Mouse (Mus musculus): ENCODE measurements at regions not wholly inside any gene's neighbourhood (a gene's known extent, or its start where the extent isn't known, plus 50 kb on each side); places are given as distances from the start of the nearest gene placed in this dataset.
"Not testable (repeated sequence)": the region's sequence is repeated elsewhere in the genome, so short reads cannot be mapped to it uniquely, and the experiment has no call there.

DNA sequence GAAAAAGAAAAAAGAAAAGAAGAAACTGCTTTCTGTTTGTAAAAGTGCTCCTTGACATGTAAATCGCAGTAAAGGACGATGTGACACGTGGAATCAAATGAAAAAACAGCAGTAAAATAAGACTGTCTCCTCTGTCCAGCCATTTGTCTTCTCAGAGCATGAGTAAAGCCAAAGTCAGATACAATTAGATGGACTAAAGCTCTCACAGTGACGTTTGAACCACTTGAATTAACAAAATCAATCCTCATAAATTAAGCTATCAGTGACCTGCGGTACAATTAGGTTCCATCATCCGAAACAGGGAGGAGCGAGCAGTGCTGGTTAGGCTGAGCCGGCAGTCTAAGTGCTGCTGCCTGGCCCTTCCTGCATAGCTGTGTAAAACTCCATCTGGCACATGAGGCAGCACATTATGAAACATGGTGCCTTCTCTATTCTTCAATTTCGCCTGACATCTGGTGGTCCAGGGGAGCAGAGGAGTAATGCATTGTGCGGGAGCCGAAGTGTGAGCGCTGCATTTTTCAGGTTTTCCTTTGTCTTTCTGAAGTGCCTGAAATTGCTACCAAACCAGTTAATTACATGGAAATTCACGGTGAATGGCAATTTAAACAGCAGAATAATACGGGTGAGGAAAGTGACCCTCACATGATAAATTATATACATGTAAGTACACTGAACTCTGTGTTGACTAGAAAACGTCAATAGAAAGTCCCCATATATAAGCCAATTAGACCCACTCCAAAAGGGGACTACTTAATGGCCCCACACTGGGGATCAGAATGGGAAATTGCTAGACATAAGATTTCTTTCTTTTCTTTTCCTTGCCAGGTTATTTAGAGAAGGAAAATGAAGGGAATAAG, 118.1 kb downstream of the Mmrn1 start:
- Histone ChIP-seq H3K27ac (no peak overlapping the region), H3K4me3 (no peak overlapping the region)
- intact Hi-C loops (cut with DNase I), result no loop called here
- TF ChIP-seq CTCF (IDR thresholded peaks at IDR 0.05), result no peak
- no peak for DNase-seq

DNA sequence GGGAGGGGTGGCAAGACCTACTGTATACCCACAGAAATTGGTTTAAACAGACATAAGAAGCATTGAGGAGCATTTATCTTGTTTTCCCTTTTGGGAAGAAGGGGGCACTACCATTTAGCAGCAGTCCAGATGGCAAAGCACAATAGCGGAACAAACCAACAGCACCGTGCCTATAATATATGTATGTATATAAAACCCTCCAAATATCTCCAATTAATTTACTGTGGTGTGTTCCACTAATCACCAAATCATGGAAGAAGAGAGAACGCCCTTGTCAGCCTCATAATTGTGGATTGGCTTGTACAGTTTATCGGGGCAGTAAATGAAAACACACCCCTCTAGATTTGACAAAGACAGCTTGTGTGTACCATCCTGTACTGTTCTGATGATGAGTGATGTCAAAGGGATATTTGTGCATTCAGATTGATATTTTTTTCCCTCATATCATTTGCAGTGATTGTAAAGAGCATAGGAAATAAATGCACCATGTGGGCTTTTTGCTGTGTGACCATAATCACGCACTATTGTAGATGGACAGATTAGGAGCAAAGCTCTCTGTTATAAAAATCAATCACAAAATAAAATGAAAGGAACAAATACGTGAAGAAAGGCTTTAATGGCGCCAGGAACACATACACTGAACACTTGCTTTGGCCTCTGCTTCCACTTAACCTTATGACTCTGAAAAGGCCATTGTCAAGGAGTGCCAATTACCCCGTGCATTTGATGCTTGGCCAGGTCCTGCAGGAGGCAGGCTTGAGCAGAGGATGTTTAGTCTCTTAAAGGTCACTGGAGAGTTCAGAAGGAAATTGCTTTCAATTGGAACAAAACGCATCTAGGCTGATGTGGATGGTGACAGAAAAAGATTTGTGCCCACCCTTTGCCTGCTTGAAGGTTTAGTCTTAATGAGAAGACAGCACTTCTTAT, 119.0 kb downstream of the Mmrn1 start:
- TF ChIP-seq CTCF (IDR thresholded peaks at IDR 0.05), result no peak
- intact Hi-C loops (cut with DNase I), result no loop called here
- H3K4me3 ChIP-seq, result no peak overlapping the region
- DNase-seq, result no peak
- no peak overlapping the region for H3K27ac ChIP-seq

DNA sequence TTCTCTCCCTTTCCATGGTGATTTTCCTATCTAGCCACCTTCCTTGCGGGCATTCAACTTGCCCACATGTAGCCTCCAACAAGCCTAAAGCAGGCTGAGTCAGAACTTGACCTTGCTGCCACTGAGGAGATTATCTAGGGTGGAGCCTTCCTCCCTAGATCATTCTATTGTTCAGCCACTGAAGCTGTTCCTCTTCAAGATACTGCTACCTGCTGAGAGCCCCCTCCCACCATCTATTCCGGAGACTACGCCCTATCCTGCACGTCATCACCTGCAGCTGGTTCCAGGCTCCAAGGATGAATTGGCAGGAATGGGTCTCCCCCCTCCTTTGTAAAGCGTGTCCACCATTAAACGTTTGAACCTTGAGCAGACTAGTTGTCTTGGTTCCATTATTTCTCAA, 122.9 kb downstream of the Mmrn1 start:
- H3K4me3 ChIP-seq; intact Hi-C loops (cut with DNase I): not testable (repeated sequence)

DNA sequence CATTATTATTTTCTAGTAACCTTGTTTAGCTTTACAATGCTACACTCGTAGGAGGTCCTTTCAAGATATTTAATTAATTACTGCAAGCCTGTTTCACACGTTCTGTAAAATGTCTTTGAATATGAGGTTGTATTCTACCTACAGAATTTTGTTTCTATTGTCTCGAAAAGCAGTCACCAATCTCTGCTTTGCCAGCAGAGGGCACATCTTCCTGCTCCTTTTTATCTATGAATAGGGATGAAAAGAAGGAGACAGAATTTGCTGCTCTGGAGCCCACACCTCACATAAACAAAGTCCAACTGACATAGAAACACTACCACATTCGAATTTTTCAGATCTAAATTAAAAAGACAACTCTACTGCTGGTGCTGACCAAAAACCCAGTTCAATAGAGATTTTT, 117.0 kb upstream of the Ccser1 start:
- intact Hi-C loops (cut with DNase I), result loop anchor here (5.0 kb wide), 1 partner anchor 239 kb away; no protein-coding TSS in a partner anchor
- DNase-seq, result no peak
- TF ChIP-seq CTCF (IDR thresholded peaks at IDR 0.05), result peak; percentile 45
- Histone ChIP-seq H3K27ac (no peak overlapping the region), H3K4me3 (no peak overlapping the region)

More for the DNA sequence above, 122.9 kb downstream of the Mmrn1 start:
- not testable (repeated sequence) for H3K27ac ChIP-seq, DNase-seq

DNA sequence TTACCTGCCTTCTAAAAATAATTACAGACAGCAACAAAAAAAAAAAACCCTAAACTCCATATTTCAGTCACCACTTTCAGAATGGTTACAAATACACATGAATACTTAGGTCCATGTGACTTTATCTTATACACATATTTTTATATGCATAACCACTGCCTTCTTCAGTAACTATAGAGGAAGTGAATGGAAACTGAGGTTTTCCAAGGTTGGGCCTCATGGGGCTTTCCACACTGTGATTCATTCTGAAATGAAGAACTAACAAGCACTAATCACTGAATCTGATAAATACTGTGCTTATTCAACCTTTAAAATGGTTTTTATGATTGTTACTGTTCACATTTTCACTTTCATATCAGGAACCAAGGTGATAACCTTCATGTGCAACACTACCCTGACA, 114.4 kb upstream of the Ccser1 start:
- intact Hi-C loops (cut with DNase I), result no loop called here

DNA sequence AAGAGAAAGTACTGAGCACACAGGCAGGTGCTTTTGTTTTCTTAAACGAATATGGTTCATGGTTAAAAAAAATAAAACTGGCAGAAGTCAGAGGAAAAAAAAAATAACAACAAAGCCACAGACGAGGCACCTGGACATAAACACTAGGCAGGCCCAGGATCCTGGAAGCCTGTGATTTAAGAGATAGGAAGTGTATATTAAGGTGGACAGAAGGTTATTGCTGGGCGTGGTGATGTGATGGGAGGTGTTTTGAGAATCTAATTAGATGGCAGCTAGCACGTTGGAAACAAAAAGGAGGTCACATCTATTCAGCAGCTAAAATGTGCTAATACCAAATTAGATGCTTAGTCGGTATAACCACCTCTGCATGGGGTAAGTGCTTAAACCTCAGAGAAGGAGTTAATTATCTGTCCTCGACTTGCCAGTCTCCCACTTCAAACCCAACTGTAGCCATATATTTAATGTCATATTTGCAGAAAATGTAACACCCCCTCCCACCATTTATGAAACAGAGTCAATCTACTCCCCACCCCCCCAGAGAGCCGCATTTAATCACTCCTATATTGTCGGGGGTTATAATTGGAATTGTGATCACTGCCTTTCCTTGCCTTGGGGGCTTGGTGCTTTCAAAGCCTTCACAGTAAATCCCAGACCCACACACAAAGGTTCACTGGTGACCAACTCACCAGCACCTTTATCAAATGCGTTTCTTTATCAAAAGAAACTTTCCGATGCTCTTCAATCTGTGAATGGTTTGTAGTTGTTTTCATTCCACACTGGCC, 113.4 kb upstream of the Ccser1 start:
- intact Hi-C loops (cut with DNase I), result no loop called here
- DNase-seq, result no peak
- TF ChIP-seq CTCF (IDR thresholded peaks at IDR 0.05), result no peak
- no peak overlapping the region for H3K4me3 ChIP-seq
- H3K27ac ChIP-seq, result no peak overlapping the region

More for the DNA sequence above, 114.4 kb upstream of the Ccser1 start:
- no peak for TF ChIP-seq CTCF (IDR thresholded peaks at IDR 0.05)
- DNase-seq, result no peak
- Histone ChIP-seq H3K27ac (no peak overlapping the region), H3K4me3 (no peak overlapping the region)

DNA sequence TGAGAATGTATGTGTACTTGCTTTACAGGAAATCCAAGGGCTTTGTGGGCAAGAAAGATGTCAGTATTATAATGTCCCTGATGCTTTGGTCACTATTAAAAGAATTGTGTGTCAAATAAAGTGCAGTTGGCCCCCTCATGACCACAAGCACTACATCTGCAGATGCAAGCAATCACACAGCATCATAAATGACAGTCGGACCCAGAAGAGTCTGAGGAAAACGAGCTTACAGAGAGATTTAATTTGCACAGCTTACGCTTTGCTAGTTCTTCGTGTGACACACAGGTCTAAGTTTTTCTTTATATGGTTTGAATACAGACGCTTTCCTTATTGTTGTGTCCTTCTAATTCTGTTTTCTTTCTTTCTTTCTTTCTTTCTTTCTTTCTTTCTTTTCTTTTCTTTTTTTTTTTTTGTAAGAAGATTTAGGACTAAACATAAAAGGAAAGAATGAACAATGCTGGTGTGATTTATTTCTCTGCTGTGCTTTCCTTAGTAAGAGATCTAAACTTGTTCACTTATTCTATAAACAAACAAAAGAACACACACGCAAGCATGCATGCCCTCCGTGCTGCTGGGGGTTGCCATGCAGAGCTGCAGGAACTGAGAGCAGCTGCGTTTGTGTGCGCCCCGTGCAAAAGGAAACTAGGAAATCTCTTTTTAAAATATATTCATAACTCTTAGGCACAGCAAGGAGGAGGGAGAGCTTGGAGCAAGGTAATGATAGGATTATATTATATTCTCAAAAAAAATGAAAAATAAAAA, 112.6 kb upstream of the Ccser1 start:
- H3K4me3 ChIP-seq, result no peak overlapping the region
- TF ChIP-seq CTCF (IDR thresholded peaks at IDR 0.05), result no peak
- intact Hi-C loops (cut with DNase I), result no loop called here
- no peak overlapping the region for H3K27ac ChIP-seq
- no peak for DNase-seq

DNA sequence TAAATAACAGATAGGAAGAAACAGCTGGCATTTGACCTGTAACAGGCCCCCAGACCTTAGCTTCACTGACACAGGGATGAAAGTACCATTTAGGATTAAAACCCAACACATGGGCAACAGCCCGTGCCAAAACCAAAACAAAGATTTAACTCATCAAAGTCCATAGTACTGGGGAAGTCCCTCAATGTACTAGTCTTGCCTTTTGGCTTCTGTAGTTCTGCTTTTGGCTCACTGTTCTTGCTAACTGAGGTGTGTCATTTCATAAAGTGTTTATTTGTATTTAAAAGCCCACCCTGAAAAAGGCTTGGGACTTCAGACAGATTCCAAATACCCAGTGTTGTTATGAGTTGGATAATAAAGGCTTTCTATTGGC, 112.0 kb upstream of the Ccser1 start:
- H3K27ac ChIP-seq, result no peak overlapping the region
- no peak for DNase-seq
- TF ChIP-seq CTCF (IDR thresholded peaks at IDR 0.05), result no peak
- no peak overlapping the region for H3K4me3 ChIP-seq
- intact Hi-C loops (cut with DNase I), result no loop called here

DNA sequence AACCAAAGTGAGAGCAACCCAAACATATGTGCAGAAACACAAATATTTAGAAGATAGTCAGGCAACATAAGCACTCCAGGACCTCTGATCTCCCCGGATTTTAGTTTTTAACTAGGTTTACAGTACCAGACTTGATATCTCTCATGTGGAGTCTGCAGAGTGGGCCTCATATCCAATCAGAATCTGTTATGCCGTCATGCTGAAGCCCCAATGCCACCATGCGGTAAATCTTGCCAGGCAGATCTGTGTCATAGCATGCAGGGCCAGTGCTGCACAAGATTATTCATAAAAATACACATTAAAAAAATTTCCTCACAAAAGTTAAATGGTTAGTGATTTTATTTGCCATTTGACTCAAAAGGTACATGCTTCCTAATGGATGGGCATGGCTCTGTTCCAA, 106.9 kb upstream of the Ccser1 start:
- intact Hi-C loops (cut with DNase I), result no loop called here
- no peak overlapping the region for H3K4me3 ChIP-seq
- no peak overlapping the region for H3K27ac ChIP-seq
- no peak for DNase-seq
- TF ChIP-seq CTCF (IDR thresholded peaks at IDR 0.05), result no peak

DNA sequence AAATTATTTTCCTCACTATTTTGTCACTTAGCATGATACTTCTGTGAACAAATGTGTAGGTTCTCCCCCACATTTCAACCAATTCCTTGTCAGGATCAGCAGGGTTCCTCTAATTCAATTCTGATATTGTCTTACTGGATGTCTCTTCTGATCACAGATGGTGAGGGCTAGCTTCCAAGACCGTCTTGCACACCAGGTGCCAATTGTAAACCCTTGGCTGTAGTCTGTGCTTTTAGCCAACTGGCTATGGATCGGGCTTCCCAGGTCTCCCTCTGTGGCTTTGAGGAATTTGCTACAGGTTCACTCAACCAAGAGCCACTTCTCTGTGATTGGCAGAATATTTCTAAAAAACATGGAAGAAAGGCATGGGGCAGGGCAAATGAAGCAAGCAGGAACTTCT, 106.3 kb upstream of the Ccser1 start:
- TF ChIP-seq CTCF (IDR thresholded peaks at IDR 0.05), result no peak
- Histone ChIP-seq H3K4me3 (no peak overlapping the region), H3K27ac (no peak overlapping the region)
- intact Hi-C loops (cut with DNase I), result no loop called here
- no peak for DNase-seq

DNA sequence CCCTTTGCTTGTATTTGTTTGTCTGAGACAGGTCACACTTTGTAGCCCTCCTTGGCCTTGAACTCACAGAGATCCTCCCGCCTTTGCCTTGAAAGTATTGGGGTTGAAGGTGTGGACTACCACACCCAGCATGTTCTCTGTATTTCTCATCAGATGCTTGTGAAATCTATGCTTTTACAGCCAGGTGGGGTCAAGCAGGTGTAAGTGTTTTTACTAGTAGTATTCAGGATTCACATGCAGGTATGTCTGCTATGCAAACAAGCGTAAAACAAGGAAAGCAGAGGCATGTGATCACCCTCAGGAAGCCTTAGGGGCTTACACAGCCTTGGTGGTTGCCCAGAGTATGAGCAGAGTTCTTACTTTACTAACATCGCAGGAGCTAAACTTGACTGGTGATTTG, 105.4 kb upstream of the Ccser1 start:
- no peak for TF ChIP-seq CTCF (IDR thresholded peaks at IDR 0.05)
- intact Hi-C loops (cut with DNase I), result no loop called here
- no peak for DNase-seq
- no peak overlapping the region for H3K27ac ChIP-seq
- no peak overlapping the region for H3K4me3 ChIP-seq

DNA sequence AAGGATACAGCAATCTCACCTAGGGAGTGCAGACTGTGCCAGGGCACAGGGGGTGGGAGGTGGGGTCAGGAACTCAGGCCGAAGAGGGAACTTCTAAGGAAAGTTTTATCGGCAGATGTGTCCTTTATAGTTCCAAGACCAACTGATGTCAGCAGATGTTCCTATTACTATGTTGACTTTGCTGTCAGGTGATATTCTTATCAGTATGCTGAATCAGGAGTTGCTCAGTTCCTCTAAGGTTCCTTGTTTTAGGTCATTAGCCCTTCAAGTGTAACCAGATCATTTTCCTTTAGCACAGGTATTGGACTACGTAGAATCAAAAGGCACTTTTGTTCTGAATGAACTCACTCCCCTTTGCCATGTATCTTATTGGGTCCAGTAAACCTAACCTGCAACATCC, 101.6 kb upstream of the Ccser1 start:
- Histone ChIP-seq H3K4me3 (no peak overlapping the region), H3K27ac (no peak overlapping the region)
- intact Hi-C loops (cut with DNase I), result no loop called here
- DNase-seq, result no peak
- TF ChIP-seq CTCF (IDR thresholded peaks at IDR 0.05), result no peak
